Mouse (Mus musculus): ENCODE results near the gene Fam57b. TPM values are rescaled to one million over a fixed set of nuclear protein-coding genes. Genes with fewer than 3 reads are reported as not detected.
A peak's percentile ranks its signal among the peaks of the same experiment; 100 is the strongest.

The Fam57b gene
- polyA plus RNA-seq, 1 experiment from 2014 or later: 0.29 TPM

DNA sequence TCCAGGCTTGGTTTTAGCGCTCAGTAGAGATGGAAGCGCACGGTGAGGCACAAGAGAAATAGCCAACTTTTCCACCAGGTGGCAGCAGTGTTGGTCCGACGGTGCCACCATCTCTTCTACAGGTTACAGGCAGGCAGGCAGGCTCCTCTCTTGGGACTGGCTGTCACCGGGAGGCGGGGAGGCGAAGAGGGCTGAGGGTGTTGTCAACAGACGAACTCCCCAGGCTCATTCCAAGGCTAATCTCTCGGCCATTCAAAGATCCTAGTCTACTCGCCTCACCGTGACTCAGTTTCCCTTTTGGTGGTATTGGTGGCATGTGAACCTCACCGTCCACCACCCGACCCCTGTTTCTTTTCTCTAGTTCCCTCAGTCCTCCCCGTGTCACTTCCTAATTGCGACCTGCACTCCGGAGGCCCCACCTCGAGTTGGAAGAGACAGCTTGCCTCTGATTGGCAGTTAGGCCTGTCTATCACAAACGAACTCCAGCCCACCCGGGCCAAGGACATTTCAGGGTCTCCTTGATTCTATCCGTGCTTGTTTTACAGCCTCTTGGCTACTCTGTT, 34.6 kb downstream of the Fam57b start:
- H3K27me3 ChIP-seq (replicated peaks): peaks cover 51% of the 10 kb centered on the region
- peaks cover 5% of the 10 kb centered on the region for H3K4me1 ChIP-seq
- peak overlapping the region; percentile 45 for H3K4me3 ChIP-seq
- peak; percentile 45; the same call in 1 of the 2 replicates for ATAC-seq (ENCODE audit: extremely low read depth, insufficient number of reproducible peaks, low FRiP score, low TSS enrichment)
- no peaks in the 10 kb centered on the region for H3K36me3 ChIP-seq
- WGBS: 2% methylated on average over 21 of the region's 21 CpGs
- H3K9ac ChIP-seq: peak overlapping the region; percentile 65; the same call in 1 of the 2 replicates
- H3K27ac ChIP-seq (replicated peaks): no peak overlapping the region
- H3K4me2 ChIP-seq: peak overlapping the region; percentile 68
- no peaks in the 10 kb centered on the region for H3K9me3 ChIP-seq

DNA sequence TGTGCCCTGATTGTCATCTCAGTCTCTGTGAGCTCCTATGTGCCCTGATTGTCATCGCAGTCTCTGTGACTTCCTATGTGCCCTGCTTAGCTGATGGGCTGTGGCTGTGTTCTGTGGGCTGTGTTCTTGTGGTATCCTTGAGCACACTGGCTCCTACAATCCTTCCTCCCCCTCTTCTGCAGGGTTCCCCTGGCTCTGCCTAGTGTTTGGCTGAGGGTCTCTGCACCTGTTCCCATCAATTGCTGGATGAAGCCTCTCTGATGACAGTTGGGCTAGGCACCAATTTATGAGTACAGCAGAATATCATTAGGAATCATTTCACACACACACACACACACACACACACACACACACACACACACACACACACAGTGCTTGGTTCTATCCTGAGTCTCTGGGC, 35.8 kb downstream of the Fam57b start:
- Histone ChIP-seq H3K4me1 (peaks cover 5% of the 10 kb centered on the region), H3K36me3 (no peaks in the 10 kb centered on the region), H3K4me2 (no peak overlapping the region), H3K4me3 (no peak overlapping the region), H3K27ac (replicated peaks) (no peak overlapping the region), H3K9me3 (no peaks in the 10 kb centered on the region), H3K27me3 (replicated peaks) (peaks cover 44% of the 10 kb centered on the region), H3K9ac (no peak overlapping the region)
- ATAC-seq (ENCODE audit: extremely low read depth, insufficient number of reproducible peaks, low FRiP score, low TSS enrichment): no peak
- WGBS: 78% methylated on average over 1 of the region's 1 CpGs

DNA sequence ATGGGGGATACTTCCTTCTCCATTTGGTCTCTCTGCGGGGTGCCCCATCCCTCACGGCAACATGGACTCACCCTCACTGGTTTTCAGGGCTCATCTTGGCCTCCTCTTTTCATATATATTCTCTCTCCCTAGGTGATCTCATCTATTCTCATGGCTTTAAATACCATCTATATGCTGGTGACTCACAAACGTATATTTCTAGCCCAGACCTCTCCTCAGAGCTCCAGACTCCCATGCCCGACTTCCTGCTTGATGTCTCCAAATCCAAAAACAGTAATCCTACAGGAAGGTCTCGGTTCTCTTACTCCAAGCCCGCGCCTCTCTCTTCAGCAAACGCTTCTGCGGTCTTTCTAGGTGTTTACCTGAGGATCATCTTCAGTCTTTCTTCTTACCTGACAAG, 45.8 kb downstream of the Fam57b start:
- no peaks in the 10 kb centered on the region for H3K36me3 ChIP-seq
- H3K9me3 ChIP-seq: no peaks in the 10 kb centered on the region
- H3K4me2 ChIP-seq: no peak overlapping the region
- no peak overlapping the region for H3K4me3 ChIP-seq
- H3K27me3 ChIP-seq (replicated peaks): peaks cover 39% of the 10 kb centered on the region
- no peak for ATAC-seq (ENCODE audit: extremely low read depth, insufficient number of reproducible peaks, low FRiP score, low TSS enrichment)
- WGBS: 65% methylated on average over 9 of the region's 9 CpGs
- H3K9ac ChIP-seq: no peak overlapping the region
- H3K4me1 ChIP-seq: peaks cover 12% of the 10 kb centered on the region
- no peak overlapping the region for H3K27ac ChIP-seq (replicated peaks)

DNA sequence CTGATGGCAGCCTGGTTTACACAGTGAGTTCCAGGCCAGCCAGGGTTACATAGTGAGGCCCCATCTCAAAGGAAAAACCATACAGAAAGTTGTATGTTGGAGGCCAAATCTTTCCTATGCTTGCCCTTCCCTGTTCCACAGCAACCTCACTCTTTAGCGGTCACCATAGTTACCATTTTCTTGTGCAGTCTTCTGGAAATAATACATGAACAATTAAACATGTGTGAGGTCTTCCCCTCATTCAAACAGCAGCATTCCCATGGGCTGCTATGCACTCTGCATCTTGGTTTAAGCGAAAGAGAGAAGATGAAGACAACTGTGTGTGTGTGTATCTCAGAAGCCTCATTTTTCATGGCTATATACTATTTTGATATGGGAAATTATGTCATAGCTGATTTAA, 48.0 kb downstream of the Fam57b start:
- 86% methylated on average over 2 of the region's 2 CpGs for WGBS
- Histone ChIP-seq H3K4me1 (peaks cover 24% of the 10 kb centered on the region), H3K9me3 (no peaks in the 10 kb centered on the region), H3K4me2 (no peak overlapping the region), H3K4me3 (no peak overlapping the region), H3K27ac (replicated peaks) (no peak overlapping the region), H3K27me3 (replicated peaks) (peaks cover 61% of the 10 kb centered on the region), H3K36me3 (no peaks in the 10 kb centered on the region), H3K9ac (no peak overlapping the region)
- ATAC-seq (ENCODE audit: extremely low read depth, insufficient number of reproducible peaks, low FRiP score, low TSS enrichment): no peak

DNA sequence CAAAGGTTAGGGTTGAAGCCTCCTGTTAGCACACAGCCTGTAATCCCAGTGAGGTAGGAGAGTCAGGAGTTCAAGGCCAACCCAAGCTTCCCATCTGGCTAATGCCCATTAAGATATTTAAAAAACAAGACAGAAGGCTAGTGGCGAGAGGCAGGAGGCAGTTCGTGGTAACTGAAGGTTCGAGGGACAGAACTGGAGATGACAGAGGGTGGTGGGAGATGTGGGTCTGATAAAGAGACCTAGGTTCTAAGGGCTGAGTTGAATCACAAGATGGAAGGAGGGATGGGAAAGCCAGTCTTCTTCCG, 49.6 kb downstream of the Fam57b start, which contains the start of gene Doc2a:
Gene Doc2a (plus strand): TSS at position 301 of the 305 bp plus-strand sequence.
- no peak for ATAC-seq (ENCODE audit: extremely low read depth, insufficient number of reproducible peaks, low FRiP score, low TSS enrichment)
- Histone ChIP-seq H3K4me3 (peak within 1 kb of the TSS; percentile 61), H3K4me1 (peaks cover 28% of the 10 kb centered on the region), H3K36me3 (peaks cover 6% of the 10 kb centered on the region), H3K27me3 (replicated peaks) (peaks cover 66% of the 10 kb centered on the region), H3K9ac (peak within 1 kb of the TSS; percentile 80), H3K4me2 (peak within 1 kb of the TSS; percentile 92), H3K9me3 (no peaks in the 10 kb centered on the region), H3K27ac (replicated peaks) (no peak within 1 kb of the TSS)
- 27% methylated on average over 4 of the region's 4 CpGs for WGBS

DNA sequence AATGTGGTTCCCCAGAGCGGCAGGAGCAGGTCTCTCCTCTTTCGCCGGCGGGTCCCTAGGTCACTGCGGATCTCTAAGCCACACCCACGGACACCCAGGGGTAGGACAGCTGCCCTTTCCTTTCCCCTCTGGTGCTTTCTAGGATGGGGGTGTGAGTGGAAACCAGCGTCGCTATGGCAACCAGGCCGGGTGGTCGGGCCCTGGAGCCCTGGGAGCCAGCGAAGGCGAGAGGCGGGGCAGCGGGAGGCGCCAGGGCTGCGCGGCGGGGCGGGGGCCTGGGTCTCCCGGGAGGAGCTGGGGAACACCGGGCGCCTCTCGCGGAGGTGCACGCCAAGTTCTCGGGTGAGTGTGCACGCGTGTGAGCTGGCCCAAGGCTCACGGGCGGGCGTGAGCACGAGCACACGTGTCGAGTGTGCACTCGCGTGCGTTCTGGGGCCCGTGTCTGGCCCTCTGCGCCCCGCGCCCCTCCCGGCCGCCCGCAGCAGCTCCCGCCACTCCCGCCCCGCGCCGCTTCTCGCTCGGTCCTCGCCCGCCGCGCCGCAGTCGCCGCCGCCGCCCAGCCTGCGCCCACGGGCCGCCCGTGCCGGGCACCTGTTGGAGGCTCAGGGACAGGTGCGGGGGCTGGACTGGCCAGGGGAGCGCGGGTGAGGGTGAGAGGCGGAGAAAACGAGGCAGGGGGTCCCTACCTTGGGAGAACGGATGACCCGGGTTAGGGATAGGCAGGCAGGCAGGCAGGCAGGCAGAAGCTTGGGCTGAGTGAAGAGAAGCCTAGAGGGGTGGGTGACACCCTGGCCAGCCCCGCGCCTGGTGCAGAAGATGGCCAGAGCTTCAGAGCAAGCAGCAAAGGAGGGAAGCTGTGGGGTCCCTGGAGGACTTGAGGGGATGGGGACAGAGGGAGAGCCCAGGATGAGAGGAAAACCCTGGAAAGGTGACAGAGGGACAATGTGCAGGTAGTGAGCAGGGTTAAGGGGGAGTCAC, 50.2 kb downstream of the Fam57b start:
- Histone ChIP-seq H3K36me3 (peaks cover 12% of the 10 kb centered on the region), H3K4me2 (peak overlapping the region; percentile 92), H3K4me3 (peak overlapping the region; percentile 61), H3K9me3 (no peaks in the 10 kb centered on the region), H3K27ac (replicated peaks) (no peak overlapping the region), H3K27me3 (replicated peaks) (peaks cover 66% of the 10 kb centered on the region), H3K9ac (peak overlapping the region; percentile 80), H3K4me1 (peaks cover 28% of the 10 kb centered on the region)
- no peak for ATAC-seq (ENCODE audit: extremely low read depth, insufficient number of reproducible peaks, low FRiP score, low TSS enrichment)
- WGBS: 2% methylated on average over 38 of the region's 74 CpGs

DNA sequence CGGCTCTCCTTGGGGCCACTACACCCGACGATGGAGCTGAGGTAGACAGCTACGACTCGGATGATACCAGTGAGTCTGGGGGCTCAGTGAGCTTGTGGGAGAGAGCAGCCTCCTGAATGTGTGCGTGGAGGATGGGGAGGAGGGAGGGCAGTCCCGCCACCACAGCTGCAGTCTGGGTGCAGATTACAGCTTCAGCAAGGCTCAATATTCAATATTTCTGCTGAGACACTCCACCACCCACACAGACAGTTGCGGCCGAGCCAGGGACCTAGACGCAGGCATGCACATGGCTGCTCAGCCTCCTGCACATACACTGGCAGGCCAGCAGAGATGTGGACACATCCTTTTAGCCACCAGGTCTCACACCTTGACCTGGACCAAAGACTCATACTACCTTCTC, 51.3 kb downstream of the Fam57b start:
- H3K4me2 ChIP-seq: peak overlapping the region; percentile 92
- no peak for ATAC-seq (ENCODE audit: extremely low read depth, insufficient number of reproducible peaks, low FRiP score, low TSS enrichment)
- H3K36me3 ChIP-seq: peaks cover 23% of the 10 kb centered on the region
- H3K27me3 ChIP-seq (replicated peaks): peaks cover 57% of the 10 kb centered on the region
- H3K9ac ChIP-seq: no peak overlapping the region
- no peaks in the 10 kb centered on the region for H3K9me3 ChIP-seq
- H3K4me3 ChIP-seq: 0 out of 2 replicates have a peak overlapping the region, but pooled peaks have one; percentile 61
- WGBS: 26% methylated on average over 10 of the region's 10 CpGs
- peaks cover 28% of the 10 kb centered on the region for H3K4me1 ChIP-seq
- no peak overlapping the region for H3K27ac ChIP-seq (replicated peaks)

DNA sequence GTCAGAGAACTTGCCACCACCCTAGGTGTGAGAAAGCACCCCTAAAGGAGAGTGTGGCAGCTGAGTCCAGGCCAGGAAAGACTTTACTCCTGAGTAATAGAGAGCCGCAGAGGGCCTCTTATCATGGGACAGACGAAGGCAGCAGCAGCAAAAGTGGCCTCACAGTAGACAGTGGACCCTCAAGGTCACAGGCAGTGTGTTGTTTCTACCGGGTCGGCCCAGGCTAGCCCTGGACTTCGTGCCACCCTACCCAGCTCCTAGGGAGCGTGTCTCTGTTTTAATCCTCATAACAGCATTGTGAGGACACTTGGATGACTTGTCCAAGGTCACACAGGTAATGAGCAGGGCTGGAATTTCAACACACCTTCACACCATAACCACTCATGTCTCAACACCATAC, 52.7 kb downstream of the Fam57b start:
- peaks cover 57% of the 10 kb centered on the region for H3K27me3 ChIP-seq (replicated peaks)
- H3K4me2 ChIP-seq: no peak overlapping the region
- no peaks in the 10 kb centered on the region for H3K9me3 ChIP-seq
- no peak overlapping the region for H3K27ac ChIP-seq (replicated peaks)
- ATAC-seq (ENCODE audit: extremely low read depth, insufficient number of reproducible peaks, low FRiP score, low TSS enrichment): no peak
- H3K4me3 ChIP-seq: no peak overlapping the region
- WGBS: 53% methylated on average over 6 of the region's 6 CpGs
- H3K9ac ChIP-seq: no peak overlapping the region
- H3K4me1 ChIP-seq: peaks cover 28% of the 10 kb centered on the region
- peaks cover 37% of the 10 kb centered on the region for H3K36me3 ChIP-seq

DNA sequence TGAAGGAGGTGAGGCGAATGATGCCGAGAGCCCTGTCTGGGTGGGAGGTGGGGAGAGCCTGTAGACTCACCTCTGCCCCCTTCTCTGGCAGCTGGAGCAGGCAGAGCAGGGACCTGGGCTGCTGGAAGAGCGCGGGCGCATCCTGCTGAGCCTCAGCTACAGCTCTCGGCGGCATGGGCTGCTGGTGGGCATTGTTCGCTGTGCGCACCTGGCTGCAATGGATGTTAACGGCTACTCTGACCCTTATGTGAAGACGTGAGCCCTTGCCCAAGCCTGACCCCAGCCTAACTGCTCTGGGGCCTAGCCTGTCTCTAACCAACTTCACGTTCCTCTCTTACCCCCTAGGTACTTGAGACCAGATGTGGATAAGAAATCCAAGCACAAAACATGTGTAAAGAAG, 53.7 kb downstream of the Fam57b start:
- no peak for ATAC-seq (ENCODE audit: extremely low read depth, insufficient number of reproducible peaks, low FRiP score, low TSS enrichment)
- Histone ChIP-seq H3K27ac (replicated peaks) (no peak overlapping the region), H3K9ac (no peak overlapping the region), H3K9me3 (no peaks in the 10 kb centered on the region), H3K4me3 (no peak overlapping the region), H3K4me2 (no peak overlapping the region), H3K27me3 (replicated peaks) (peaks cover 48% of the 10 kb centered on the region), H3K36me3 (peaks cover 47% of the 10 kb centered on the region), H3K4me1 (peaks cover 28% of the 10 kb centered on the region)
- whole genome bisulfite sequencing: 50% methylated on average over 12 of the region's 12 CpGs

DNA sequence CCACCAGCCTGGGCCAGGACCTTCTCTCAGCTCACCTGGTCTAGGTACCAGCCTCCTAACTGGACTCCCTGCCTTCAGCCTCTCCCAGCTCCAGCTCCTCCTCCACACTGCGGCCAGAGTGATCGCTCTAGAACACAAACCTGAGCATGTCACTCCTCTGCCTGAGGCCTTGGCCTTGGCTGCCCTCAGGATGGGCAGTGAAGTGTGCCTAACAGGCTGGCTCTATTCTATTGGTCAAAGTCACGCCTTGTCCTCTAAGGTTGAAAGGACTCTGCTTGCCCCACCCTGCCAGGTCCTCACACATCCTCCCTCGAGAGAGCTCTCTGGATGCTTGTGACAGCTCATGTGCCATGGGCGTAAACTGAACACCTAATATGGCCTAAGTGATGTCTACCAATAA, 56.0 kb downstream of the Fam57b start:
- H3K9me3 ChIP-seq: no peaks in the 10 kb centered on the region
- H3K36me3 ChIP-seq: peaks cover 70% of the 10 kb centered on the region
- peaks cover 15% of the 10 kb centered on the region for H3K4me1 ChIP-seq
- 91% methylated on average over 5 of the region's 5 CpGs for WGBS
- no peak for ATAC-seq (ENCODE audit: extremely low read depth, insufficient number of reproducible peaks, low FRiP score, low TSS enrichment)
- H3K27ac ChIP-seq (replicated peaks): no peak overlapping the region
- no peak overlapping the region for H3K4me3 ChIP-seq
- peaks cover 26% of the 10 kb centered on the region for H3K27me3 ChIP-seq (replicated peaks)
- no peak overlapping the region for H3K4me2 ChIP-seq
- no peak overlapping the region for H3K9ac ChIP-seq

DNA sequence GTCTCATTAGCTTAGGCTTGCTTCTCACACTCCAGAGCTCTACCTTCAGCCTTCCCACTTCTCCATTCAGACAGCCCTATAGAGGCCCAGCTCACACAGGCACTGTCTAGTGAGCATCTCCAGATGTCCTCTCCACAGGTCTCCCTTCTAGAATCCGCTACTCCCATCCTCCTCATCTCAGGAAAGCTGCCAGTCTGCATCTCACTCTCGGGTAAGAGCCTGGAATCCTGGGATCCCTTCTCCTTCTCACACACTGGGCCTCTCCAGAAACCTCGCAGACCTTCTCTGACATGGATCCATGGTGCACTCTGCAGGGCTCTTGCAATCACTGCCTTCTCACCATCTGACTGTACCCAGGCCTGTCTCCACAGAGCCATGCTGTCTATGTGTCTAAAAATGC, 58.2 kb downstream of the Fam57b start:
- 0 out of 2 replicates have a peak overlapping the region, but pooled peaks have one; percentile 14 for H3K9ac ChIP-seq
- 78% methylated on average over 3 of the region's 3 CpGs for WGBS
- ATAC-seq (ENCODE audit: extremely low read depth, insufficient number of reproducible peaks, low FRiP score, low TSS enrichment): no peak
- H3K4me1 ChIP-seq: peaks cover 8% of the 10 kb centered on the region
- H3K9me3 ChIP-seq: no peaks in the 10 kb centered on the region
- peaks cover 5% of the 10 kb centered on the region for H3K27me3 ChIP-seq (replicated peaks)
- H3K4me2 ChIP-seq: no peak overlapping the region
- H3K36me3 ChIP-seq: peaks cover 92% of the 10 kb centered on the region
- no peak overlapping the region for H3K27ac ChIP-seq (replicated peaks)
- no peak overlapping the region for H3K4me3 ChIP-seq
